Mouse (Mus musculus) lung, embryonic 14.5 days (tissue): ENCODE measurements at regions not wholly inside any gene's neighbourhood (a gene's known extent, or its start where the extent isn't known, plus 50 kb on each side); places are given as distances from the start of the nearest gene placed in this dataset.
A peak's percentile ranks its signal among the peaks of the same experiment; 100 is the strongest.

Experiments used
- ATAC-seq: fragments of 200-750 bp; cut with Nextera tagmentation; 2 replicates; pipeline ENCODE4 v1.8.0; 2017; ENCODE audit warnings: mild to moderate bottlenecking, moderate TSS enrichment, moderate library complexity; ENCODE audit not compliant: insufficient read depth
- DNase-seq: peaks from one replicate; pipeline ENCODE4 v3.0.0-alpha.2; 2015
- H3K27ac ChIP-seq: fragments of 300-500 bp; sonication (generic); 2 replicates; pipeline ENCODE4 v1.5.1; 2014; ENCODE audit warnings: low read depth, mild to moderate bottlenecking, moderate library complexity
- H3K27me3 ChIP-seq: fragments of 300-500 bp; sonication (generic); 2 replicates; pipeline ENCODE4 v1.6.1; 2014; ENCODE audit warnings: low read length, control low read depth; ENCODE audit not compliant: insufficient read depth
- H3K36me3 ChIP-seq: fragments of 300-500 bp; sonication (generic); 2 replicates; pipeline ENCODE4 v1.6.1; 2014; ENCODE audit warnings: control low read depth; ENCODE audit not compliant: insufficient read depth
- H3K4me1 ChIP-seq: fragments of 300-500 bp; sonication (generic); 2 replicates; pipeline ENCODE4 v1.6.1; 2014; ENCODE audit warnings: antibody characterized with exemption, control low read depth; ENCODE audit not compliant: insufficient read depth
- H3K4me2 ChIP-seq: fragments of 300-500 bp; sonication (generic); 2 replicates; pipeline ENCODE4 v1.6.1; 2014; ENCODE audit warnings: mild to moderate bottlenecking
- H3K4me3 ChIP-seq: fragments of 300-500 bp; sonication (generic); 2 replicates; pipeline ENCODE4 v1.5.1; 2014; ENCODE audit warnings: low read depth, low read length
- H3K9ac ChIP-seq: fragments of 300-500 bp; sonication (generic); 2 replicates; pipeline ENCODE4 v1.6.1; 2014
- H3K9me3 ChIP-seq: fragments of 300-500 bp; sonication (generic); 2 replicates; pipeline ENCODE4 v1.6.1; 2016; ENCODE audit warnings: low read depth, low read length, control low read depth
- CTCF ChIP-seq: IDR thresholded peaks from 2 replicates; pipeline ENCODE4 v1.5.1; 2016; ENCODE audit warnings: antibody characterized with exemption, low read depth
- WGBS: fragments of 180-500 bp; shearing (Covaris S2); extraction: QIAGEN DNeasy Blood & Tissue Kit; methylation state at CpG from one replicate; pipeline ENCODE4 v1.1.7; 2014; 5-methylcytosine and 5-hydroxymethylcytosine counted together

GRCm38 (mm10) chr12:10445738-10446137 is 55.2 kb downstream of the Rdh14 start:
- Histone ChIP-seq H3K4me2 (no peak overlapping the region), H3K27ac (no peak overlapping the region), H3K9ac (no peak overlapping the region), H3K27me3 (no peaks in the 10 kb centered on the region), H3K9me3 (no peaks in the 10 kb centered on the region), H3K4me1 (no peaks in the 10 kb centered on the region), H3K4me3 (no peak overlapping the region), H3K36me3 (no peaks in the 10 kb centered on the region)
- no peak for TF ChIP-seq CTCF
- DNase-seq (no peak), ATAC-seq (peak; percentile 21; the same call in 1 of the 2 replicates)
- 67% methylated on average over 1 of the region's 1 CpGs for WGBS

GRCm38 (mm10) chr12:10457960-10458655 is 67.5 kb downstream of the Rdh14 start:
- DNase-seq (peak; percentile 9), ATAC-seq (no peak)
- no peak overlapping the region for H3K4me2 ChIP-seq
- H3K27ac ChIP-seq = no peak overlapping the region
- WGBS = 74% methylated on average over 1 of the region's 1 CpGs
- TF ChIP-seq CTCF = no peak
- no peak overlapping the region for H3K4me3 ChIP-seq
- no peaks in the 10 kb centered on the region for H3K27me3 ChIP-seq
- H3K9me3 ChIP-seq = no peaks in the 10 kb centered on the region
- no peak overlapping the region for H3K9ac ChIP-seq
- no peaks in the 10 kb centered on the region for H3K36me3 ChIP-seq
- no peaks in the 10 kb centered on the region for H3K4me1 ChIP-seq

DNA sequence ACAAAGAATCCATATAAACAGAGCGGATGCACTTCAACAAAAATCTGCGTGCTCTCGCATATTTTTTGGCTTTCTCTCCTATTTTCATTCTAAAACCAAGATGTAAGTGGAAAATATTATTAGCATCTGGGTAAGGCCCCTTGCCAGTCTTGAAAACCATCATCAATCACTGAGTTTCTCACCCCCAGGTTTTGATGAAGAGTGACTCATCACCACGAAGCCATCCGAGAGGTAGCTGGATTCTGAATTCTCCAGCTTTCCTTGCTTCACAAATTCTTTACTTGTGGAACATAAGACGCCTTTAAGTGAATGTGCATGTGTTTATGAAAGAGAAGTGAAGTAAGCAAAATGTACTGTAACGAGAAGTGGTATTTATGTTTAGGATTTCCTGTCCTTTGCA is 71.2 kb downstream of the Rdh14 start:
- no peak for ATAC-seq
- Histone ChIP-seq H3K9ac (no peak overlapping the region), H3K4me1 (no peaks in the 10 kb centered on the region), H3K27me3 (no peaks in the 10 kb centered on the region), H3K9me3 (no peaks in the 10 kb centered on the region), H3K4me2 (no peak overlapping the region), H3K4me3 (no peak overlapping the region), H3K36me3 (no peaks in the 10 kb centered on the region), H3K27ac (no peak overlapping the region)
- TF ChIP-seq CTCF = no peak
- WGBS = 58% methylated on average over 7 of the region's 7 CpGs
- DNase-seq = no peak

DNA sequence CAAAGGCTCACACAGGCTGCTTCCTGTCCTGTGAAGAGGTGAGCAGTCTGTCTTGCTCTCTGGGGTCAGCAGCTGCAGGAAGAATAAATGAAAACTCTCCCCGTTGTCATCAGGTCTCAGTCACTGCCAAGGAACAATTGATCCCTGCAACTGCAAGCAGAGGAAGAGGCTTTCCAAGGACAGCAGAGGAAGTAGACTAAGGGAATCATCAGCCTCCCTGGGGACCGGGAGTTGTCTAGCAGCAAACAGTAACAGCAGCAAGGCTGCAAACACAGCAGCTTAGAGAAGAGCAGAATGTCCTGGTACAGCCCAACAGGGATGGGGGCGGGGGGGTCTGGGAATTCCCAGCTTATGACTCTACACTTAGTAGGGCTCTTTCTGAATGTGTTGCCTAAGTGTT is 72.4 kb downstream of the Rdh14 start:
- H3K4me3 ChIP-seq = no peak overlapping the region
- H3K27me3 ChIP-seq = no peaks in the 10 kb centered on the region
- ATAC-seq (no peak), DNase-seq (no peak)
- H3K4me1 ChIP-seq = no peaks in the 10 kb centered on the region
- WGBS = 50% methylated on average over 3 of the region's 3 CpGs
- no peaks in the 10 kb centered on the region for H3K36me3 ChIP-seq
- H3K4me2 ChIP-seq = no peak overlapping the region
- H3K9ac ChIP-seq = no peak overlapping the region
- no peaks in the 10 kb centered on the region for H3K9me3 ChIP-seq
- no peak overlapping the region for H3K27ac ChIP-seq
- no peak for TF ChIP-seq CTCF

GRCm38 (mm10) chr12:10473986-10474385 is 83.4 kb downstream of the Rdh14 start:
- Histone ChIP-seq H3K27ac (no peak overlapping the region; the same call in 1 of the 2 replicates), H3K4me3 (no peak overlapping the region), H3K9me3 (no peaks in the 10 kb centered on the region), H3K36me3 (no peaks in the 10 kb centered on the region), H3K9ac (no peak overlapping the region), H3K4me2 (no peak overlapping the region), H3K4me1 (no peaks in the 10 kb centered on the region), H3K27me3 (no peaks in the 10 kb centered on the region)
- no peak for TF ChIP-seq CTCF
- ATAC-seq (peak; percentile 49), DNase-seq (peak; percentile 14)
- WGBS = 53% methylated on average over 1 of the region's 1 CpGs

DNA sequence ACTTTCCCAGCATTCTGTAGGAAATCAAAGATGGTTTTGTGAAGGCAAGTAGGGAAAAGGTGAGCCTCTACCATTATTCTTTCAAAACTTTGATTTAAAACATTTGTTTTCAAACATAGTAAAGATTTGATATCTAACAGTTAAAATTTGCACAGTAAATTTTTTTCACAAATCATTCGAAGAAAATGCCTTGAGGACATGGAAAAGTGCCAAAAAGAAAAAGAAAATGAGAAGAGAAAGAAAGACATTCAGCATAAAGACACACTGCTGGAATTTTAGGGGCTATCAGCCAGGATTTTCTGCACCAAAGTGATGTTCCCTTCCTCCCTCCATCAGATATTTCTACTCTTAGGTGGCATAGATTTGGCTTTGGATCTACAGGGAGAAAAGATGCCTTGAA is 90.2 kb downstream of the Rdh14 start:
- Histone ChIP-seq H3K27ac (no peak overlapping the region), H3K27me3 (no peaks in the 10 kb centered on the region), H3K36me3 (no peaks in the 10 kb centered on the region), H3K4me1 (no peaks in the 10 kb centered on the region), H3K9ac (no peak overlapping the region), H3K4me3 (no peak overlapping the region), H3K9me3 (no peaks in the 10 kb centered on the region), H3K4me2 (no peak overlapping the region)
- DNase-seq = peak; percentile 23
- WGBS = 21% methylated on average over 1 of the region's 1 CpGs
- no peak for ATAC-seq
- TF ChIP-seq CTCF = no peak

- TF ChIP-seq CTCF = no peak
- H3K4me1 ChIP-seq = no peaks in the 10 kb centered on the region
- H3K36me3 ChIP-seq = no peaks in the 10 kb centered on the region
- 41% methylated on average over 4 of the region's 4 CpGs for WGBS
- peak; percentile 70 for ATAC-seq
- no peaks in the 10 kb centered on the region for H3K9me3 ChIP-seq
- no peak overlapping the region for H3K4me2 ChIP-seq
- H3K27ac ChIP-seq = 0 out of 2 replicates have a peak overlapping the region, but pooled peaks have one; percentile 1
- no peak overlapping the region for H3K9ac ChIP-seq
- no peaks in the 10 kb centered on the region for H3K27me3 ChIP-seq
- DNase-seq = peak; percentile 61
- no peak overlapping the region for H3K4me3 ChIP-seq
Observed at GRCm38 (mm10) chr12:10482294-10483010, 91.9 kb downstream of the Rdh14 start.
